Mouse (Mus musculus) MN1 (cell line): ENCODE data around the gene Syn3.

ENCODE experiments used
- DNase-seq: peaks from one replicate; pipeline ENCODE4 v3.0.0-alpha.2; 2016; ENCODE audit warnings: low spot score

Gene Syn3

DNA sequence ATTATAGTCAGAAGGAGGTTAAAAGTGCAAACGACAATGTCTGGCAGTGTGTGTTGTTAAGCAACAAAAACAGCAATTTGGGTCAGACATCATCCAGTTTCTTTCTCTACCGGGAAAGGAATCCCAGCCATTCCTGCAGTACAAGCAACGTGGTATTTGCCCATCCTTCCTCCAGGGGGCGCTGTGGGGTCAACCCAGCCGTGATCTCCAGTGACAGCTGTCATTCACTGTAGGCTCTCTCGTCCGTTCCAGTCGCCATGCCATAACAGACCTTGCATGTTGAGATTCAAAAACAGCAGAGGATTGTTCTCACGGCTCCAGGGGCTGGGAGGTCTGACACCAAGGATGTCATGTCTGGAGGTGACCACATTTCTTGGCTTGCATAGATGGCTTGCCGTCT is 406.8 kb downstream of the Syn3 start:
- no peak for DNase-seq

DNA sequence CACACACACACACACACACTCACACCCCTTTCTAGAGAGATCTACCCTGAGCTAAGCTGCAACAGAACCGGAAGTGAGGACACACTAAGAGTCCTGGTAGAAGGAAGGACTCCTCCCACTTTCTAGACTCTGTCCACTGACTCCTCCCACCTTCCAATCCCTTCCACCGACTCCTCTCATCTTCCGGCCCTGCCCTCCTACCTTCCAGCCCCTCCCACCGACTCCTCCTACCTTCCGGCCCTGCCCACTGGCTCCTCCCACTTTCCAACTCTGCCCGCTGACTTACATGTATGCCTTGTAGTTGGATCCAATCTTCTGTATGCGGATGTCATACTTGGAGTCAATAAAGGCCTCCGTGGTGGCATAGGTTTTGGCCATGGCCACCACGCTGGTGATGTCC is 418.8 kb downstream of the Syn3 start:
- no peak for DNase-seq

DNA sequence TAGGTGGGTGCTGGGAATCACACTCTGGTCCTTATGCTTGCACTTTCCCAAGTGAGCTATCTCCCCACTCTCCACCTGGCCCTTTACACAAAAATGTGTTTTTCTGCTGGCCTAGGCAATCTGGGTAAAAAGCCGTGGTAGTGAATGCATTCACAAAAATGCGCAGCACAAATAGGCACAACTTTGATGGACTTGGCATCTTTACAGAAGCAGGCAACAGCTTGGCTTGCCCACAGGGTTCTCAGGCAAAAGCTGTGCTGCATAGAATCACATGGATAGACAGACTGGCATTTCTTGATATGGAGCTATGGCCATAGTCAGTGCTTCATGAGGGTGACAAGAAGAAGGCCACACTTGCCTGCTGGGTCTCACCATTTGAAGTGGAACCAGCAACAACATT is 419.9 kb downstream of the Syn3 start:
- no peak for DNase-seq

DNA sequence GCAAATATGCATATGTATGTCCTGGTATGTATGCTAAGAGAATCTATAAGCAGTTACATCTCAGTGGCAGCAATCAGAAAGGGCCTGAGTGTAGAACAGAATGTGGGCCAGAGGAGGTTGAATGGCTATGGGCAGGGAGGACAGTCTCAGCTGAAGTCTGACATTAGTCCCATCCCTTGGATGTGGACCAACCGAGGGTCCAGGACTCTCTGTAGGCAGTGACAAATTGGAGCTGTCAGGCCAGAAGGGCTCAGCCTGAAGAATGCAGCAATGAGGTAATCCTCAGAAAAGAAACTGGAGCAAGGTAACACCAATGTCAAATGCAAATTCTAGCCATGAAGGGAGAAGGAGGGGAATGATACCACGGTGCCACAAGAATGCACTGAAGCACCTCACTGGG is 421.4 kb downstream of the Syn3 start:
- no peak for DNase-seq

DNA sequence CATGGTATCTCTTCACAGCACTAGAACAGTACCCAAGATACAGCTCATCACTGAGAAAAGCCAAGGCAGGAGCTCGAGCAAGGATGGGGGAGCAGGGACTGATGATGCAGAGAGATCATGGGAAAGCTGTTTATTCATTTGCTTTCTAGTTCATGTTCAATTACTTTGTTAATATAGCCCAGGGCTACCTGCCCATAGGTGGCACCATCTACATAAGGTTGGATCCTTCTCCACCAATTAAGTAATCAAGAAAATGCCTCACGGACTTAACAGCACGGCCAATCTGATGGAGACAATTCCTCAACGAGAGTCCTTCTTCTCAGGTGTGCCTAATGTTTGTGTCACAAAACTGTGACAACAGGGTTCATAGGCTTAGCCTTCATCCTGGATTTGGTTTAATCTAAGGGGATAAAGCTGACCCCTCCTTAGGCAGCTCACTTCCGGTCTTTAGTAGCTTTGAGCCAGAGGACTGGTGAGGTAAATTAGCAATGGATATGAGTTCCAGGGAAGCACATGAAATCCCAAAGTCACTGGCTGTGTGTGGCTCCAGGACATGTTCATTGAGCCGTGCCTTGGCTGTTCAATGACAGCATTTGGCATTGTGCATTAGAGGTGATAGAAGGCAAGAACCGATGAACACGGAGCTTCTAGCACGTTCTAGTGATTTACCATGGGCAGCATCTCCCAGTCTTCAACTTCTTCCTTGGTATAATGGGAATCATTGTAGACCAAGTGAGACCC is 423.6 kb downstream of the Syn3 start:
- no peak for DNase-seq

DNA sequence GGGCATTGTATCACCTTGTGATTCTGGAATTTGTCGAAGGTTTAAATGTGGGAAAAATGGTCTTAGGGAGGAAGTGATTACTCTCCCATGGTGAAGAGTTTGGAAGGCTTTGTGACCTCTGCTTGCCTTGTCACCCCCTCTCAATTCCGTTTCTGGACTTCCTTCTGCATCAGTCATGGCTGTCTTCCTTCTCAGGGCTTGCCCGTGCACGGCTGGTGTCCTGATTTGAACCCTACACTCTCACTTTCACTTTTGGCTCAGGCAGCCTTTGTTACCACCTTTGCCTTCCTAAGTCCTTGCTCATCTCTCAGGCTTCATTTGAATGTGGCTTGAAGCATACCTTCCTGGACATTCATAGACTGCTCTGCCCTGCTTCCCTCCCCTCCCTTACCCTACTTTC is 424.6 kb downstream of the Syn3 start:
- DNase-seq = no peak

DNA sequence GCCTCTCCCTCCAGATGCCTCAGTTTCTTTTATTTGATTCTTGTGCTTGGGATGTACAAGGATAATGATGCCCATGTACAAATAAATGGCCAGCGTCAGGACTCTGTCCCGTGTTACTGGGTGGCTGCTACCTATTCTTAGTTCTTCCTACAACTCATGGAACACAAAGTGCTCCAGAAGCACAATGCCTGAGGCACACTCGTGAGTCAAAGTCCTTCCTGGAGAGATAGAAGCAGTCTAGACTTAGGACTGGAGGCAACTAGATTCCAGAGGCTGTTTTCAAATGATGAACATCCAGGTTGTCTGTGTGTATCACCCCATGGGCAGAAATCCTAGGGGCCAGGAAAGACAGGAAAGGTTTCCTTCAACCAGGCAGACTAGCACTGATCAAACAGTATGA is 427.9 kb downstream of the Syn3 start:
- DNase-seq = no peak

DNA sequence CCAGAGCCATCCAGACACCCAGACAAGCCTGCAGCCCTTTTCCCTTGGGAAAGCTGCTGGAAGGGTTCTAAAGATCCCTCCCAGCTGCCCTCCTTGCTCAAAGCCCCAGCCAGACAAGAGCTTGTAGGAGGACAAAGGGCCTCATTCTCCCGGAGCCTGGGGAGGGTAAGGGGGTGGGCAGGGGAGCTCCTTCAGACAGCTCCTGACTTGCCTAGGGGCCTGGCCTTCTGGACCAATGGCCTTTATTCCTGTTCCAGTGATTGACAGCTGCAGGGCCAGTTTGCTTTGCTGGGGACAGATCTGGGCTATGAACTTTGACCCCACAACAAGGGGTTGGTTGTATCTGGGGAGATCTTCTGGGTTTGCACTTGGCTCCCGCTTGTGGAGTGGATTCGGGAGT is 429.4 kb downstream of the Syn3 start:
- no peak for DNase-seq

DNA sequence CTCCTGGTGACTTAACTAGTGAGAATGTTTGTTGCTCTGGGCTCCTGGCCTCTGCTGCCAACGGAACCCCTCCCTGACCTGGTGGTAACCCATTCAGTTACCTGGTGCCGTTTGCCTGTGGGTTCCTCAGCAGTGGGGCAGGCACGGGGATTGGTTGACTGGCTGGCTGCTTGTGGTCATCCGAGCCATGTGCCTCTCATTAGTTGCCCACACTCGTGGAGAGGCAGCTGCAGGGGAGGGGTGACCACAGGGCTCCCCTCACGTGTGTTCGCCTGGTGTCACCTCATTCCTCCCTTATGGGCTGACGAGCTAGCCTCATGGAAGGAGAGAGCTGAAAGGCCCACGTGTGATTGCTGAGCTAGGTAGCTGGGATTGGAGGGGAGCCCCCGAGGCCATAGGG is 430.8 kb downstream of the Syn3 start:
- DNase-seq = no peak

DNA sequence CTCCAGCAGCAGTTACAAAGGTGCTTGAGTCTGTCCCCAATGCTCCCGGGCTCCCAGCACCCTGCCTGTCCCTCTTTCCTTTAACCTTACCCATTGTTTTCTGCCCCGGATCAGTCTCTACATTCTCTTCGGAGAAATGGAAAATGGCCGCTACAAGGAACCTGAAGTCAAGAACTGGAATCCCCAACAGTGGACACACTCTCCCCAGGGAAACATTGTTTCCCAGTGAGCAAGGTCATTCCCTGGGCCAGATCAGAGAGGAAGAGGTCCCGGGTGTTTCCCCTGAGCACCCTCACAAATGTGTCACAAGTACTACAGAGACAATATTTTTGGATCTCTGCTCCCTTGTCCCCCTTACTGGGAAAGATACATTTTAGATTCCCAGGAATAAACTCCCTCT is 432.0 kb downstream of the Syn3 start:
- no peak for DNase-seq

DNA sequence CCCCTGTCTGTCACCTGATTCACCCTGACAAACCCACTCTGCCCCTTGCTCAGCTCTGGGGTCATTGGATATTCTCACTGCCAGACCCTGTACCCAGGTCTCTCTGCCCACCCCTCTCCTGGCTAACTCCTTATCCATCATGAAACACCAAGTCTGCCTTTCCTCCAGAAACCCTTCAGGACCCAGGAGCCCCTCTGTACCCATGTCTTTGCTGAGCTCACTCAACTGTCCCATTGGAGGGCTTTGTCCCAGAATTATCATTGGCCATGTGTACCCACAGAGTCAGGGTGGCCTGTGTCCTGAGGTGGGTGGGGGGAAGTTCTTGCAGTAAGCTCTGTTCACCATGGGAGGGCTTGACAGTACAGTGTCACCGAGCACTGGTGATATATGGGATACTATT is 433.0 kb downstream of the Syn3 start:
- no peak for DNase-seq

DNA sequence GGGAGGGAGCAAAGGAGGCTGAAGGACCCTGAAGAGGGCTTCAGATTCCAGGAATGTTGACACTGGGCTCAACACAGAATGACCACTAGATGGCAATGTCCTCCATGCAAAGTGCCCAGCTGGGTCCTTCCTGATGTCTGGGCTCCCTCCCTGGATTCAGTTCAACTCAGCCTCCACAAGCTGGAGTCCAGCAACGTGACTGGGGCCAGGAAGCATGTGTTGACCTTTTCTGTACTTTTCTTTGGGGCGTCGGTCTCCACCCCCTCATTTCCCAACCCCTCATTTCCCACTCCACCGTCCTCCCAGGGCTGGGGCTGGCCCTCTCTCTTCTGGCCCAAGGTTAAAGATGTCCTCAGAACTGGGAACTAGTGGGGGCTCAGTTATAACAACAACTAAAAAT is 433.8 kb downstream of the Syn3 start:
- DNase-seq = peak; percentile 78

DNA sequence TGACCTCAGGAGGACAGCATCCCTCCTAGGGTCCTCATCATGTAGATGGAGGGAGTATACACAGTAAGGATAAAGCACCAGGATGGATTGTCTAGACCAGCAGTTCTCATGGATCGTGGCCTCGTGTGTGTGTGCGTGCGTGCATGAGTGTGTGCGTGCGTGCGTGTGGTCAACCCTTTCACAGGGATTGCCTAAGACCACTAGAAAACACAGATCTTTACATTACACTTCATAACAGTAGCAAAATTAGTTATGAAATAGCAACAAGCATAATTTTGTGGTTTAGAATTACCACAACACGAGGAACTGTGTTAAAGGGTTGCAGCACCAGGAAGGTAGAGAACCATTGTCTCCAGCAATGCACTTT is 435.7 kb downstream of the Syn3 start:
- no peak for DNase-seq

DNA sequence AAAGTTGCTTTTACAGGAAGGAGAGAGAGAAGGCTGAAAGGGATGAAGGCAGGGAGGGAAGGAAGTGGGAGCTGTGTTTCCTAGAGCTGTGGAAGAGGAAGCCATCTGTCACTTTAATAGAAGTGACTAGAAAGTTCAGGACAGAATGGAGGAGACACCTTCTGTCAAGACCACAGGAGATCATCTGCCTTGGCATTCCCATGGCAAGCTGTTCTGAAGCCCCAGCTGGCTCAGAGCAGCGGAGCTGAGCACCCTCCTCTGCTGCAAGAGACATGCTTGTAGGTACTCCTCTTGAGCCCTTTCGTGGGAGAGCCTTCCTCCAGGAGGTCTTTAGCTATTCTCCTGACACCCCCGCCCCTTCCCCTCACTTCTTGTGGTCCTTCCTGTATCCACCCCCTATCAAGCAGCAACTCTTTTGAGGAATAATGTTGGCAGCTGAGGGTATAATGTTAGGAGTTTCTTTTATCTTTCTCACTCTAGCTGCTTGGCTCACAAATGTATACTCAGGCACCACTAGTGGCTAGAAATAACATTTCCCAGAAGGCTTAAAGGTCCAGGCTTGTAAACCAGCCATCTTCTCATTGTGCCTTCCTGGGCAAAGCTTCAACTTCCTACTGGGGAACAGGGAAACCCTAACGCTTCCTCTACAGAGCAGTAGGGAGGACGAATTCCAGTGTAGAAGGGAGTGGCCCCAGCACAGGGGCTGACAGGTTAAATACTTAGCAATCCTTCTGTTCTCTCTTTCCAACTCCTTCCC is 436.3 kb downstream of the Syn3 start:
- no peak for DNase-seq

DNA sequence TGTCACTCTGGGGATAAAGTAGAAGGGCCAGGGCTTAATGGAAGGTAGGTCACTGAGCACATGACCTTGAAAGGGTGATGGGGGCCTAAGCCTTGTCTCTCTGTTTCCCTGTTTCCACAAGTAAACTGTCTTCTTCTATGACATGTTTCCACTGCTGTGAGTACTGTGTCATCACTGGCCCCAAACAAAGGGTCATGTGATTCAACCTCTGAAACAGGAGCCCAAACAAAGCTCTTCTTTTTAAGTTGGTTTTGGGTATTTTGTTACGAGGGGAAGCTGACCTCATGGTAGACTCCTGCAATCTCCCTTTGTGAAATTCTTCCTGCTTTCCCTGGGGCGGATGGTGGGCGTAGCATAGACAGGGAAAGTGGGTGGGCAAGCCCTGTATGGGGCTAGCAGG is 438.4 kb downstream of the Syn3 start:
- no peak for DNase-seq

DNA sequence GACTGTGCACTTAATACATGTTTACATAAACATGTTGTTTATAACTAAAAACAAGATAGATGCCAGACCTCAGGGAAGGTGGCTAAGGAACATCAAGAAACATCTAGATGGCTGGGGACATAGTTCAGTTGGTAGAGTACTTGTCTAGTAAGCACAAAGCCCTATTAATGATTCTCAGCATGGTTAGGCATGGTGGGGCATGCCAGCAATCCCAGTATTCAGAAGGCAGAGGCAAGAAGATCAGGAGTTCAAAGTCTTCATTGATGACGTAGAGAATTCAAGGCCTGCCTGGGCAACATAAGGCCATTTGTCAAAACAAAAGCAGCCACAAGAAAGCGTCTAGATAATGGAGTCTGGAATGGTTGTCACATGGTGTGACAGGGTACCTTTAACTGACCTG is 441.0 kb downstream of the Syn3 start:
- DNase-seq = no peak

DNA sequence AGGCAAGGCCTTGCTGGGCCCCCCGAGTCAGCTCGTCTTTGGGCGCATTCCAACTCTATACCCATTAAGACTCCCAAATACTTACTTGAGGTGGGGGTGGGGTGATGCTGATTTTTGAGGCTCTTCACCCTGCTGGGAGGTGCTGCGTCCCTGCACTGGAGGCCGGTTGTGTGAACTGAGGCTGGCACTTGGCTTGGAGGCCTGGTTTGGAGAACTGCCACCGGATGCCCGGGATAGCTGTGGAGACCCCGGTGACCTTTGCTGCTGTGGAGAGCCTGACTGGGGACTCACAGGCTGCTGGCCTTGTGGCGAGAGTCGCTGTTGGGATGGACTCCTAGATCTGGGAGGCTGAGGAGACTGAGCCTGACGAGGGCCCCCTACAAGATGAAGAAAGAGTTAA is 441.4 kb downstream of the Syn3 start:
- DNase-seq = no peak

DNA sequence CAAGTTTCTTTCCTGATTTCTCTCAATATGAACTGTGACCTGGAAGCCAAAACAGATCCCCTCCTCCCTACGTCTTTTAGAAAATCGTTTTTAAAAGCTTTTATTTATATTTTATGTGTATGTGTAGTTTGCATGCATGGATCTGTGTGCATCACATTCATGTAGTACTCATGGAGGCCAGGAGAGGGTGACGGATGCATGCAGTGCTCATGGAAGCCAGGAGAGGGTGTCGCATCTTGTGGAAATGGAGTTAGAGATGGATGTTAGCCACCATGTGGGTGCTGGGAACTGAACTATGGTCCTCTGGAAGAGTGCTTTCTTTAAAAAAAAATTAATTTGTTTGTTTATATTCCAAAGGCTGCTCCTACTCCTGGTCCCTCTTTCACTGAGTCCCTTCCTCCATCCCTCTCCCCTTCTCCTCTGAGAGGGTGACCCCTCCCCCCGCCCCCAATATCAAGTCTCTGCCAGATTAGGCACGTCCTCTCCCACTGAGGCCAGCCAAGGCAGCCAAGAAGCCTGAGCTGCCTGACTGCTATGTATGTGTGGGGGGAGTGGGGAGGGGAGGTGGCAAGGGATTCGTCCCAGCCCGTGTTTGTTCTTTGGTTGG is 442.3 kb downstream of the Syn3 start:
- DNase-seq = no peak

DNA sequence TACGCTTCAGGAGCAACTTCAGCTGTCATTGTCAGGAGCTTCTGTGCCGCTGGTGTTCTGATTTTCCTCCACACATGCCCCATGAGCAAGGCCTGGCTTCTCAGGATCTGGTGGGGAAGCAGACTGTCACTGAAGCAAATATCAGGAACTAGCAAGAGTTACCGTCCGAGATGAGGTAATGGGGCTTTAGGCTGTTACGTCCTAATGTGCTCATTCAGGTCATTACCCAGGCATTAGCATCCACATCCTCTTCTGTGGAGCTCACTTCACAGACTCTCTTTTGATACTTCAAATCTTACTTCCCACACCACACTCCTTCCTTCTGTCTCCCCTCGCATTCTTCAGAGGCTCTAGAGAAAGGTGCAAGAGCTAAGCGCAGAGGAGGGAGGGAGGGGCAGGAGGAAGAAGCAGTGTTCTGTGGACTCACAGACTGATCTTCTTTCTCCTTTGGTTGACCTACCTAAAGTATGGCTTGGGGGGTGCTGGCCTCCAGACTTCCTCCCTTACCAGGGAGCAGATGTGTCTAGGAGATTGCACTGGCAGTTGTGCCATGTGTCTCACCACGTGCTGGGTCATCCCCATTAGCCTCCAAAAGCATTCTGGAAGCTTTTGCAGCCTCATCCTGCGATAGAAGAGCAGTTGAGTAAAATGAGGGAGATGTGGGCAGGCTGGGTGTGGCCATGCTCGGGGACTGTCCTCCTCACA is 445.7 kb downstream of the Syn3 start:
- no peak for DNase-seq

DNA sequence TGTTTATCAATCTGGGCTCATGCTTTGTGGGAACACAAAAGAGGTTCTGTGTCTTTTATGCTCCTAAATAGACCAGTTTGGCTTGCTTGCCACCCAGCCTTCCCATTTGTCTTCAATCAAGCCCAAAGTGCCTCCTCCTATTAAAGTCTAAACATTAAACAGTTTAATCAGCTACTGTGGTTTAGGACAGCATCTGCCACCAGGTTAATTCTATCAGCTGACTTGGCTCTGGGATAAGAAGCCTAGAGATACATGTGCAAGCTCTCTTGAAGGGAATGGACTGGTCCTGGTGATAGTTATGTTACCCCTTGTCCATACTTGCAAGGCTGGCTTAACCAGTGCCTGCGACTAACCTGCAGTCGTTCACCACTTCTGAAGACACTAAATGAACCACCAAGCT is 448.2 kb downstream of the Syn3 start:
- no peak for DNase-seq

DNA sequence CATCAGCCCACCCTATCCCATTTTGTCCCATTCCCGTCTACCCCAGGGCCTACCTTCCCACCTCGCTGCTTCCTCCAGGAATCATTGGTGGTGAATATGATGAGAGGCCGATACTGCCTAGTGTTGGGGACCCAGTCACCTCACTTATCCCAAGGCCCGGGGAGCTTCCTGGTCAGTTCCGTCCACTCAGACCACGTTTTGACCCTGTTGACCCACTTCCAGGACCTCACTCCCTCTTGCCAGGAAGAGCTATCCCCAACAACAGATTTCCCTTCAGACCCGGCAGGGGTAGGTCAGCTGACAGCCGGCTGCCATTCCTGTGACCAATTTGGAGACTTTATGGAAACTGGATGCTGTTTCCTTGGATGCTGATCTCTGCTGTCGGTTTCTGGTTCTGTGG is 450.9 kb downstream of the Syn3 start:
- no peak for DNase-seq

DNA sequence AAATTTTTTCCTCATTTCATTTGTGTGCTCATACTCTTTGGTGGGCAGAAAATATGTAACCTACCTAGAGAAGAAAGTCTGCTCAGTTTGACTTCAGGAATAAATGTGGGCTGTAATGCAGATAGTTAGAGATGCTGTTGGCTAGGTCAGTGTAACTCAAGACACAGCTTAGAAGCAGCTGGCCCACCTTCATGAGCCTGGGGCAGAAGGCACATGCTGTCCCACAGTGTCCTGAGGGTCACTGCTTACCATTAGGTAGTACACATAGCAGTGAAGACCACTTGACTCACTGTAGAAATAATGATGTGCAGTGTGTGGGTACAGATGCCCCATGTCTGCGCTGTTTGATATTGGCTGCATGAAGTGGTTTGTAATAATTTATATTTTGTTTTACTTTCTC is 452.3 kb downstream of the Syn3 start:
- DNase-seq = no peak

DNA sequence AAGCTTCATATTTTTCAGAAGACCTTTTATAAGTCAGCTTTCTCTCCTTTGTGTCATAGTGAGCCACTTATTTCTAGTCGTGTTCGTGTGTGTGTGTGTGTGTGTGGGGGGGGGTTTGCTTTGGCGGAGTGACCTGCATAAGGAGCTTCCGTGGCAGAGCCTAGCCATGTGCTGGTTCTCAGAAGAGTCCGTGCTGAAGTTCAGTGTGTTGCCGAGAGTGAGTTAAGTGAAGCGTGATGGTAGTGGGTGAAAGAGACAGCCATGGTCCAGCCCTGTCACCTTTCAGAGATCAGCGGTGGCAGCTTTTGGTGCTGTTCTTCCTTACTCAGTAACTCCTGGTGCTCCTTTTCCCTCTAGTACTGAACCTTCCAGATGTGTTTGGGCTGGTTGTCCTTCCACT is 454.6 kb downstream of the Syn3 start:
- no peak for DNase-seq
